Mouse (Mus musculus) cortical plate, adult 2 months (tissue): Measurements from ENCODE around the gene Kif26a.

Source experiments
- CTCF ChIP-seq: fragments of 200-500 bp; IDR thresholded peaks from 2 replicates; pipeline ENCODE4 v1.5.1; 2011; ENCODE audit warnings: mild to moderate bottlenecking, control low read depth, low read length; ENCODE audit not compliant: insufficient read depth; ENCODE audit errors: extremely low read depth
- POLR2A ChIP-seq: fragments of 200-500 bp; IDR thresholded peaks from 2 replicates; pipeline ENCODE4 v1.6.1; 2011; ENCODE audit warnings: mild to moderate bottlenecking, low read length, control low read depth; ENCODE audit not compliant: insufficient read depth; ENCODE audit errors: extremely low read depth

GRCm38 (mm10) chr12:112200045-112200444 lies 54.0 kb downstream of the Kif26a start:
- TF ChIP-seq CTCF: no peak
- no peak for TF ChIP-seq POLR2A
